Mouse (Mus musculus) hindbrain, embryonic 16.5 days (tissue): ENCODE results near the gene Iqschfp. TPM values are rescaled to one million over a fixed set of nuclear protein-coding genes. Genes with fewer than 3 reads are reported as not detected.

Source experiments
- ATAC-seq: fragments of 200-750 bp; cut with Nextera tagmentation; 2 replicates; pipeline ENCODE4 v1.8.0; 2017; ENCODE audit warnings: moderate TSS enrichment, moderate library complexity
- H3K27ac ChIP-seq: fragments of 300-500 bp; sonication (generic); 2 replicates; pipeline ENCODE4 v1.5.1; 2014; ENCODE audit warnings: low read depth, mild to moderate bottlenecking, control low read depth, low read length, moderate library complexity
- H3K27me3 ChIP-seq: fragments of 300-500 bp; sonication (generic); replicated peaks from 2 replicates; pipeline ENCODE4 v1.6.1; 2014; ENCODE audit warnings: low read length; ENCODE audit not compliant: control insufficient read depth, insufficient read depth
- H3K36me3 ChIP-seq: fragments of 300-500 bp; sonication (generic); 2 replicates; pipeline ENCODE4 v1.6.1; 2014; ENCODE audit warnings: mild to moderate bottlenecking, low read length, moderate library complexity, mixed read lengths; ENCODE audit not compliant: control insufficient read depth, insufficient read depth
- H3K4me1 ChIP-seq: fragments of 300-500 bp; sonication (generic); 2 replicates; pipeline ENCODE4 v1.6.1; 2014; ENCODE audit warnings: low read depth, low read length; ENCODE audit not compliant: control insufficient read depth, insufficient read depth
- H3K4me2 ChIP-seq: fragments of 300-500 bp; sonication (generic); 2 replicates; pipeline ENCODE4 v1.6.1; 2014; ENCODE audit warnings: mild to moderate bottlenecking, low read length, control low read depth, moderate library complexity
- H3K4me3 ChIP-seq: fragments of 300-500 bp; sonication (generic); 2 replicates; pipeline ENCODE4 v1.5.1; 2014; ENCODE audit warnings: mild to moderate bottlenecking, low read length, control low read depth, moderate library complexity
- H3K9ac ChIP-seq: fragments of 300-500 bp; sonication (generic); 2 replicates; pipeline ENCODE4 v1.6.1; 2014; ENCODE audit warnings: low read depth, mild to moderate bottlenecking, control low read depth, low read length, moderate library complexity
- H3K9me3 ChIP-seq: fragments of 300-500 bp; sonication (generic); 2 replicates; pipeline ENCODE4 v1.6.1; 2014; ENCODE audit warnings: mild to moderate bottlenecking, low read length, moderate library complexity; ENCODE audit not compliant: control insufficient read depth
- WGBS: fragments of 180-500 bp; shearing (Covaris S2); extraction: QIAGEN DNeasy Blood & Tissue Kit; methylation state at CpG from one replicate; pipeline ENCODE4 v1.1.7; 2014; 5-methylcytosine and 5-hydroxymethylcytosine counted together
- polyA plus RNA-seq: library from polyadenylated mRNA; unstranded; fragments of >200 nt; fragmentation: Nextera tagmentation; extraction: Ambion mirVana; gene quantifications from 2 replicates; pipeline ENCODE4 v1.2.1, GENCODE M21; 2015

Iqschfp gene
- polyA plus RNA-seq, 1 experiment from 2014 or later: 4.8 TPM

GRCm38 (mm10) chr3:68604962-68605361 is 712.9 kb downstream of the Iqschfp start:
- Histone ChIP-seq H3K36me3 (no peaks in the 10 kb centered on the region), H3K9me3 (no peaks in the 10 kb centered on the region), H3K4me1 (peaks cover 9% of the 10 kb centered on the region), H3K27ac (no peak overlapping the region; the same call in 1 of the 2 replicates), H3K9ac (no peak overlapping the region), H3K4me3 (no peak overlapping the region), H3K4me2 (no peak overlapping the region), H3K27me3 (no peaks in the 10 kb centered on the region)
- no peak for ATAC-seq
- 50% methylated on average over 10 of the region's 10 CpGs for WGBS

- Histone ChIP-seq H3K36me3 (no peaks in the 10 kb centered on the region), H3K4me3 (no peak overlapping the region), H3K4me1 (peaks cover 9% of the 10 kb centered on the region), H3K27me3 (no peaks in the 10 kb centered on the region), H3K9me3 (no peaks in the 10 kb centered on the region), H3K9ac (no peak overlapping the region), H3K4me2 (no peak overlapping the region), H3K27ac (no peak overlapping the region)
- no peak for ATAC-seq
- WGBS: 57% methylated on average over 7 of the region's 7 CpGs
Observed at GRCm38 (mm10) chr3:68605942-68606603, 714.0 kb downstream of the Iqschfp start.

GRCm38 (mm10) chr3:68606730-68607129 is 714.7 kb downstream of the Iqschfp start:
- Histone ChIP-seq H3K27ac (no peak overlapping the region), H3K4me3 (no peak overlapping the region), H3K27me3 (no peaks in the 10 kb centered on the region), H3K4me1 (peaks cover 9% of the 10 kb centered on the region), H3K4me2 (no peak overlapping the region), H3K9me3 (no peaks in the 10 kb centered on the region), H3K9ac (no peak overlapping the region), H3K36me3 (no peaks in the 10 kb centered on the region)
- no peak for ATAC-seq
- WGBS: 92% methylated on average over 8 of the region's 8 CpGs

- H3K27ac ChIP-seq: no peak overlapping the region
- 89% methylated on average over 8 of the region's 8 CpGs for WGBS
- peaks cover 9% of the 10 kb centered on the region for H3K4me1 ChIP-seq
- H3K9me3 ChIP-seq: no peaks in the 10 kb centered on the region
- H3K36me3 ChIP-seq: no peaks in the 10 kb centered on the region
- no peak overlapping the region for H3K4me3 ChIP-seq
- H3K27me3 ChIP-seq: no peaks in the 10 kb centered on the region
- ATAC-seq: no peak
- H3K4me2 ChIP-seq: no peak overlapping the region
- no peak overlapping the region for H3K9ac ChIP-seq
Observed at GRCm38 (mm10) chr3:68607336-68607735, 715.3 kb downstream of the Iqschfp start.

GRCm38 (mm10) chr3:68608848-68609497 is 716.9 kb downstream of the Iqschfp start:
- H3K4me2 ChIP-seq: no peak overlapping the region
- H3K27me3 ChIP-seq: no peaks in the 10 kb centered on the region
- 71% methylated on average over 19 of the region's 19 CpGs for WGBS
- H3K9ac ChIP-seq: no peak overlapping the region
- H3K9me3 ChIP-seq: no peaks in the 10 kb centered on the region
- ATAC-seq: 0 out of 2 replicates have a peak, but pooled peaks have one; percentile 14
- H3K36me3 ChIP-seq: no peaks in the 10 kb centered on the region
- H3K4me1 ChIP-seq: peaks cover 9% of the 10 kb centered on the region
- H3K27ac ChIP-seq: no peak overlapping the region
- H3K4me3 ChIP-seq: no peak overlapping the region

DNA sequence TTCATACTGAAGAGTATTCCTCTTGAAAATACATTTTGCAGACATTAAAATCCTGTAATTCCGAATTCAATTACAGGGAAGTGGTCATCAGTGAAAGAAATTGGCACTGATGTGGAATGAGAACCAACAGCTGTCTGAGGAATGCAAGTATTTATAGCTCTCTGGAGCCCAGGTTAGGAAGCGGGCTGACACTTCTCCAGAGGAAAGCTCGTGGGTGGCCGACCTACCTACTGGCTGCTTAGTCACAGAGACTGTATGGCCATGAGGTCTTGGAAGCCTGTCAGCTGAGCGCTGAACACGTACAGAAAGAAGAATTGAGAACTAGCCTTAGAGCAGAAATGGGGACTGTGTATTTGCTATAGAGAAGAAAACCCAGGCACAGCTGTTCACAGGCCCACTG is 718.0 kb downstream of the Iqschfp start:
- Histone ChIP-seq H3K27ac (no peak overlapping the region), H3K9ac (no peak overlapping the region), H3K9me3 (no peaks in the 10 kb centered on the region), H3K27me3 (no peaks in the 10 kb centered on the region), H3K36me3 (no peaks in the 10 kb centered on the region), H3K4me3 (no peak overlapping the region), H3K4me1 (peaks cover 4% of the 10 kb centered on the region), H3K4me2 (no peak overlapping the region)
- 64% methylated on average over 6 of the region's 6 CpGs for whole genome bisulfite sequencing
- ATAC-seq: no peak

GRCm38 (mm10) chr3:68610598-68611261 is 718.7 kb downstream of the Iqschfp start:
- Histone ChIP-seq H3K9ac (no peak overlapping the region), H3K36me3 (no peaks in the 10 kb centered on the region), H3K4me2 (no peak overlapping the region), H3K27me3 (no peaks in the 10 kb centered on the region), H3K9me3 (no peaks in the 10 kb centered on the region), H3K27ac (no peak overlapping the region), H3K4me3 (no peak overlapping the region), H3K4me1 (no peaks in the 10 kb centered on the region; the same call in 1 of the 2 replicates)
- no peak for ATAC-seq
- WGBS: 82% methylated on average over 11 of the region's 11 CpGs

DNA sequence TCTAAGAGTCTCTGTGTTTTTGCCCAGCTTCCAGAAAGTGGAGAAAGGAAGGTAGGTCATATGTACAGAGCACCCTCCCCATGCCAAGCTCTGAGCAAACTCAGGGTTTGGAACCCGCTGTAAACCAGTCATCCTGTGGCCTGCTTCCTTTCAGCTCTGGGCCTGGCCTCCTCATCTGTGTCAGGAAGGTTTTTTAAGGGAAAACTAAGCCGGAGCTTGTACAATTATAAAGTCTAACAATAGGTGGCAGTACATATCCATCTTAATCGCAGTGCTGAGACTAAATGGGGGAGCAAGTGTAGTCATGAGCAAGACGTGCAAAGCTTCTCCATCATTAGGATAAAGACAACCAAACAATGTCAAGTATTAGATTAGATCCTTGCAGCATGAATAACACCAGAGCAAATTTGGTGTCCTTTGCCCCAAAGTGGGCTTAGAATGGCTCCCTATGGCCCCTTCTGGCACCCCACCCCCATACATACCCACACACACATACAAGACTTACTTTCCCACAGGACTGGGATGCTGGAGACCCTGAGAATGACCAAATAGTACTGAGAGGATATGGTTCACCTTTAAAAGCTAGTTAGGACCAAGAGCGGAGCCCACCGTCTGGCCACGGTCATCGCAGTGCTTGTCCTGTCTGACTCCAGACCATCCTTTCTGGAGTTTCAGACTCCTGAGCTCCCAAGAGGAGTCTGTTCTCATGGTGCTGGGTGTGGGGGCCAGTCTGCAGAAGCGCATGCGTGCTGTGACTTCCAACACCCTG is 723.2 kb downstream of the Iqschfp start:
- Histone ChIP-seq H3K36me3 (0 out of 2 replicates have a peak, but pooled peaks cover 5% of the 10 kb centered on the region), H3K9me3 (no peaks in the 10 kb centered on the region), H3K4me3 (no peak overlapping the region), H3K9ac (no peak overlapping the region), H3K4me2 (no peak overlapping the region), H3K4me1 (no peaks in the 10 kb centered on the region), H3K27ac (no peak overlapping the region), H3K27me3 (no peaks in the 10 kb centered on the region)
- peak; percentile 53; the same call in 1 of the 2 replicates for ATAC-seq
- WGBS: 70% methylated on average over 10 of the region's 10 CpGs
